In the genomic region with DNA sequence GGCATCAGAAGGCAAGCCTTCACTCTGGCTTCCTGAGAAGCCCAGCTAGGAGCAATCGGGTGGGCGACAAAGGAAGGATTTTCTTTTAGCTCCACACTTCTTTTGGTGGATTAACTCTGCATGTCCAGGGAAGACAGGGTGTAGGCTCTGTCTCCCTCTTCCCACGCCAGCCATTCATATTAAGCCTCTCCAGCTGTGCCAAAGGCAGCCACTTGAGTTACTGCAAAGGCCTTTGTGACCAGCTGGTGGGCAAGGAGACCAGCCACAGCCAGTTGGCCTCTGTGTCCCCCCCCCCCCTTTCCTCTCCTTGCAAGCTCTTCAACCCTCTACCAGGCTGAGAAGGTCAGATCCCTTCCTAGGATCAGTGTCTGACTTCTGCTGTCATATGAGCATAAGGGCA, we compare ENCODE assay signal across 28 mouse cellular contexts. TPM values are rescaled to one million over a fixed set of nuclear protein-coding genes. Genes with fewer than 3 reads are reported as not detected.
DNase-seq lines count a peak whose midpoint lies in the region; ATAC-seq and TF ChIP-seq lines count a peak whose summit lies in the region.
"Had no signal": no experiment of that assay in that cellular context is flagged by ENCODE, and none has a peak within 500 bp of the region (broad histone marks: within the 10 kb centered on the region; RNA-seq: fewer than 3 reads in every experiment).

No protein-coding gene starts in this region.

- no peaks in the 10 kb centered on the region for H3K9me3 ChIP-seq in hindbrain, postnatal 0 days (ENCODE audit: low read length)
- H3K9me3 ChIP-seq in hindbrain, embryonic 11.5 days (ENCODE audit: control insufficient read depth, low read length): no peaks in the 10 kb centered on the region
- no peaks in the 10 kb centered on the region for H3K9me3 ChIP-seq in midbrain, embryonic 13.5 days
- H3K9me3 ChIP-seq: embryonic facial prominence, embryonic 15.5 days; hindbrain, embryonic 15.5 days; liver, embryonic 12.5 days had no signal

- H3K4me3 ChIP-seq in hindbrain, postnatal 0 days (ENCODE audit: low read length): no peak overlapping the region
- no peak overlapping the region for H3K4me3 ChIP-seq in hindbrain, embryonic 11.5 days (ENCODE audit: low read depth, low read length)
- H3K4me3 ChIP-seq in midbrain, embryonic 13.5 days (replicated peaks): no peak overlapping the region
- H3K4me3 ChIP-seq: embryonic facial prominence, embryonic 15.5 days; forebrain, embryonic 13.5 days; hindbrain, embryonic 15.5 days; left cerebral cortex, adult 2 months; liver, embryonic 12.5 days had no signal

- no peak overlapping the region; the same call in 1 of the 2 replicates for H3K27ac ChIP-seq in hindbrain, postnatal 0 days
- H3K27ac ChIP-seq in hindbrain, embryonic 11.5 days (ENCODE audit: low read depth, low read length): no peak overlapping the region
- H3K27ac ChIP-seq in midbrain, embryonic 13.5 days: peak overlapping the region; percentile 14; the same call in 1 of the 2 replicates
- H3K27ac ChIP-seq: forebrain, embryonic 13.5 days; hindbrain, embryonic 15.5 days; kidney, postnatal 0 days; left cerebral cortex, adult 2 months; liver, embryonic 12.5 days; macrophage had no signal

- no peak overlapping the region for H3K4me2 ChIP-seq in hindbrain, postnatal 0 days (ENCODE audit: low read depth, low read length)
- H3K4me2 ChIP-seq in hindbrain, embryonic 11.5 days (replicated peaks; ENCODE audit: low read depth, low read length): no peak overlapping the region
- H3K4me2 ChIP-seq in midbrain, embryonic 13.5 days (replicated peaks): no peak overlapping the region
- H3K4me2 ChIP-seq: embryonic facial prominence, embryonic 15.5 days; forebrain, embryonic 13.5 days; heart, embryonic 11.5 days; hindbrain, embryonic 15.5 days; liver, embryonic 12.5 days had no signal

- WGBS in hindbrain, postnatal 0 days: 54% methylated on average over 3 of the region's 3 CpGs
- 65% methylated on average over 3 of the region's 3 CpGs for WGBS in hindbrain, embryonic 11.5 days
- 13% methylated on average over 3 of the region's 3 CpGs for WGBS in midbrain, embryonic 13.5 days

- no peaks in the 10 kb centered on the region for H3K36me3 ChIP-seq in hindbrain, postnatal 0 days (ENCODE audit: insufficient read depth, low read length)
- H3K36me3 ChIP-seq in hindbrain, embryonic 11.5 days (ENCODE audit: control insufficient read depth, insufficient read depth, low read length): no peaks in the 10 kb centered on the region
- no peaks in the 10 kb centered on the region for H3K36me3 ChIP-seq in midbrain, embryonic 13.5 days
- H3K36me3 ChIP-seq: embryonic facial prominence, embryonic 15.5 days; hindbrain, embryonic 15.5 days; liver, embryonic 12.5 days had no signal

- TF ChIP-seq CTCF in hindbrain, postnatal 0 days (IDR thresholded peaks at IDR 0.05; ENCODE audit: low read depth): no peak

- peak; percentile 66 for ATAC-seq in hindbrain, postnatal 0 days
- no peak for ATAC-seq in hindbrain, embryonic 11.5 days (ENCODE audit: low FRiP score)
- ATAC-seq in midbrain, embryonic 13.5 days: no peak
- ATAC-seq: forebrain, embryonic 13.5 days; liver, embryonic 12.5 days; liver, postnatal 0 days; lung, postnatal 0 days had no signal

- H3K27me3 ChIP-seq in hindbrain, postnatal 0 days (ENCODE audit: insufficient read depth, low read length): no peaks in the 10 kb centered on the region
- no peaks in the 10 kb centered on the region for H3K27me3 ChIP-seq in hindbrain, embryonic 11.5 days (ENCODE audit: control insufficient read depth, insufficient read depth, low read length)
- no peaks in the 10 kb centered on the region for H3K27me3 ChIP-seq in midbrain, embryonic 13.5 days
- H3K27me3 ChIP-seq: embryonic facial prominence, embryonic 15.5 days; forebrain, embryonic 13.5 days; hindbrain, embryonic 15.5 days; liver, embryonic 12.5 days had no signal

- 0 out of 2 replicates have a peak, but pooled peaks cover 4% of the 10 kb centered on the region for H3K4me1 ChIP-seq in hindbrain, postnatal 0 days (ENCODE audit: insufficient read depth, low read length)
- no peaks in the 10 kb centered on the region for H3K4me1 ChIP-seq in hindbrain, embryonic 11.5 days (replicated peaks; ENCODE audit: control insufficient read depth, insufficient read depth, low read length)
- H3K4me1 ChIP-seq in midbrain, embryonic 13.5 days (replicated peaks): peaks cover 18% of the 10 kb centered on the region
- H3K4me1 ChIP-seq: forebrain, embryonic 13.5 days; hindbrain, embryonic 15.5 days; liver, embryonic 12.5 days had no signal

- no peak overlapping the region for H3K9ac ChIP-seq in hindbrain, postnatal 0 days (replicated peaks; ENCODE audit: low read length)
- no peak overlapping the region for H3K9ac ChIP-seq in hindbrain, embryonic 11.5 days (ENCODE audit: low read depth, low read length)
- H3K9ac ChIP-seq in midbrain, embryonic 13.5 days (replicated peaks): no peak overlapping the region
- H3K9ac ChIP-seq: embryonic facial prominence, embryonic 15.5 days; forebrain, embryonic 13.5 days; hindbrain, embryonic 15.5 days; liver, embryonic 12.5 days; liver, postnatal 0 days had no signal

- no peak for DNase-seq in hindbrain, postnatal 0 days (ENCODE audit: low spot score)
- DNase-seq in hindbrain, embryonic 11.5 days (ENCODE audit: low spot score): no peak
- DNase-seq in retina, postnatal 1 day: peak; percentile 50
- no peak for DNase-seq in retina, embryonic 14.5 days (ENCODE audit: low spot score)
- no peak for DNase-seq in urinary bladder, postnatal 36 days (ENCODE audit: low spot score in 2 of 2)
- DNase-seq in left cerebral cortex, adult 11 months (ENCODE audit: low spot score): no peak
- DNase-seq: adrenal gland, postnatal 14 days; cerebellum, adult 11 months; cerebellum, adult 9-10 months; embryo, embryonic 11 days; gastrocnemius, postnatal 14 days; heart, adult 11 months; heart, postnatal 36 days; kidney, adult 8-10 months; layer of hippocampus, adult 9-11 months; liver, postnatal 0 days; thymus, adult 2 months; thymus, postnatal 36 days had no signal

RNA-seq across cellular contexts. Expression of gene Pknox1, which starts 16.6 kb away (rescaled TPM):
- 31.2 and 36.7 TPM in 2 replicates for total RNA-seq in hindbrain, postnatal 0 days (2014; rRNA removed)
- 25.0 and 25.1 TPM in 2 replicates for polyA plus RNA-seq in hindbrain, postnatal 0 days (2015; fragmentation: Nextera tagmentation; extraction: Ambion mirVana)
- polyA plus RNA-seq in hindbrain, embryonic 11.5 days (2014; fragmentation: Nextera tagmentation; extraction: Ambion mirVana): 29.0 and 36.1 TPM in 2 replicates
- 23.8 and 24.6 TPM in 2 replicates for polyA plus RNA-seq in midbrain, embryonic 13.5 days (2015; fragmentation: Nextera tagmentation; extraction: Ambion mirVana)

RNA-seq across cellular contexts. Expression of gene Ndufv3, which starts 28.1 kb away (rescaled TPM):
- total RNA-seq in hindbrain, postnatal 0 days (2014; rRNA removed): 226 and 267 TPM in 2 replicates
- polyA plus RNA-seq in hindbrain, postnatal 0 days (2015; fragmentation: Nextera tagmentation; extraction: Ambion mirVana): 562 and 575 TPM in 2 replicates
- 253 TPM in 2 replicates for polyA plus RNA-seq in hindbrain, embryonic 11.5 days (2014; fragmentation: Nextera tagmentation; extraction: Ambion mirVana)
- polyA plus RNA-seq in midbrain, embryonic 13.5 days (2015; fragmentation: Nextera tagmentation; extraction: Ambion mirVana): 364 and 385 TPM in 2 replicates

RNA-seq across cellular contexts. Expression of gene Wdr4, which starts 28.2 kb away (rescaled TPM):
- 50.9 and 56.5 TPM in 2 replicates for total RNA-seq in hindbrain, postnatal 0 days (2014; rRNA removed)
- polyA plus RNA-seq in hindbrain, postnatal 0 days (2015; fragmentation: Nextera tagmentation; extraction: Ambion mirVana): 26.3 and 26.8 TPM in 2 replicates
- 33.4 and 34.0 TPM in 2 replicates for polyA plus RNA-seq in hindbrain, embryonic 11.5 days (2014; fragmentation: Nextera tagmentation; extraction: Ambion mirVana)
- 39.6 and 43.1 TPM in 2 replicates for polyA plus RNA-seq in midbrain, embryonic 13.5 days (2015; fragmentation: Nextera tagmentation; extraction: Ambion mirVana)
